Mouse (Mus musculus): ENCODE measurements at regions not wholly inside any gene's neighbourhood (a gene's known extent, or its start where the extent isn't known, plus 50 kb on each side); places are given as distances from the start of the nearest gene placed in this dataset.
A peak's percentile ranks its signal among the peaks of the same experiment; 100 is the strongest.

- DNase-seq = no peak
Measured at GRCm38 (mm10) chr10:84214812-84215211, 225.6 kb downstream of the Nuak1 start.

- no peak for DNase-seq
Measured at GRCm38 (mm10) chr10:84229224-84229921, 211.0 kb downstream of the Nuak1 start.

- DNase-seq = no peak
Measured at GRCm38 (mm10) chr10:84230011-84230781, 210.2 kb downstream of the Nuak1 start.

- no peak for DNase-seq
Measured at GRCm38 (mm10) chr10:84235006-84235405, 205.4 kb downstream of the Nuak1 start.

- DNase-seq = no peak
Measured at GRCm38 (mm10) chr10:84236236-84236635, 204.2 kb downstream of the Nuak1 start.

- peak; percentile 6 for DNase-seq
Measured at GRCm38 (mm10) chr10:84238279-84238963, 202.0 kb downstream of the Nuak1 start.

- DNase-seq = no peak
Measured at GRCm38 (mm10) chr10:84243283-84243682, 197.1 kb downstream of the Nuak1 start.

GRCm38 (mm10) chr10:84249346-84249745, 191.1 kb downstream of the Nuak1 start:
- no peak for DNase-seq

GRCm38 (mm10) chr10:84260931-84261650, 179.3 kb downstream of the Nuak1 start:
- no peak for DNase-seq

- no peak for DNase-seq
Measured at GRCm38 (mm10) chr10:84262943-84263342, 177.5 kb downstream of the Nuak1 start.

GRCm38 (mm10) chr10:84285832-84286506, 154.4 kb downstream of the Nuak1 start:
- no peak for DNase-seq

- DNase-seq = no peak
Measured at GRCm38 (mm10) chr10:84294422-84294821, 146.0 kb downstream of the Nuak1 start.

GRCm38 (mm10) chr10:84296168-84296567, 144.2 kb downstream of the Nuak1 start:
- DNase-seq = no peak

- no peak for DNase-seq
Measured at GRCm38 (mm10) chr10:84301561-84301960, 138.8 kb downstream of the Nuak1 start.

- DNase-seq = no peak
Measured at GRCm38 (mm10) chr10:84302821-84303520, 137.4 kb downstream of the Nuak1 start.

- peak; percentile 72 for DNase-seq
Measured at GRCm38 (mm10) chr10:84308746-84309145, 131.7 kb downstream of the Nuak1 start.

GRCm38 (mm10) chr10:84310653-84311052, 129.7 kb downstream of the Nuak1 start:
- DNase-seq = no peak

GRCm38 (mm10) chr10:84312656-84313055, 127.7 kb downstream of the Nuak1 start:
- no peak for DNase-seq

- no peak for DNase-seq
Measured at GRCm38 (mm10) chr10:84316857-84317256, 123.5 kb downstream of the Nuak1 start.

- DNase-seq = no peak
Measured at GRCm38 (mm10) chr10:84317960-84318359, 122.4 kb downstream of the Nuak1 start.

Data from cerebellum, adult 9-11 months (tissue).